Mouse (Mus musculus) kidney, postnatal 10 days (tissue): ENCODE measurements around the gene Mau2.
"Not testable (repeated sequence)": the region's sequence is repeated elsewhere in the genome, so short reads cannot be mapped to it uniquely, and the experiment has no call there.

Experiments used
- DNase-seq: peaks from one replicate; pipeline ENCODE4 v3.0.0; 2021; ENCODE audit warnings: mixed read lengths

The Mau2 gene

GRCm38 (mm10) chr8:70042583-70043455 is at the start of gene Mau2, which contains the start of gene Sugp1:
Gene Mau2, minus strand, starts transcription at chr8:70042734.
Gene Sugp1, plus strand, starts transcription at chr8:70042813.
- DNase-seq, result peak; percentile 98

GRCm38 (mm10) chr8:70089296-70089960 is 46.9 kb upstream of the Mau2 start:
- no peak for DNase-seq

- DNase-seq, result peak; percentile 61
Measured at GRCm38 (mm10) chr8:70087836-70088650, 45.5 kb upstream of the Mau2 start.

GRCm38 (mm10) chr8:70087237-70087636 is 44.7 kb upstream of the Mau2 start:
- no peak for DNase-seq

GRCm38 (mm10) chr8:70086151-70086550 is 43.6 kb upstream of the Mau2 start:
- DNase-seq, result no peak

GRCm38 (mm10) chr8:70084191-70085065 is 41.9 kb upstream of the Mau2 start:
- DNase-seq, result peak; percentile 15

- peak; percentile 67 for DNase-seq
Measured at GRCm38 (mm10) chr8:70083285-70083684, 40.8 kb upstream of the Mau2 start, which contains the start of gene Hapln4. Gene Hapln4, plus strand, starts transcription at chr8:70083457.

- no peak for DNase-seq
Measured at GRCm38 (mm10) chr8:70081976-70082375, 39.4 kb upstream of the Mau2 start.

- no peak for DNase-seq
Measured at GRCm38 (mm10) chr8:70073682-70074081, 31.1 kb upstream of the Mau2 start.

GRCm38 (mm10) chr8:70073120-70073519 is 30.6 kb upstream of the Mau2 start:
- DNase-seq, result no peak

GRCm38 (mm10) chr8:70072441-70073069 is 30.0 kb upstream of the Mau2 start, which contains the start of gene Tm6sf2:
Gene Tm6sf2, plus strand, starts transcription at chr8:70072924.
- DNase-seq, result peak; percentile 69

GRCm38 (mm10) chr8:70071836-70072440 is 29.4 kb upstream of the Mau2 start:
- DNase-seq, result peak; percentile 11

GRCm38 (mm10) chr8:70057721-70058120 is 15.2 kb upstream of the Mau2 start:
- DNase-seq, result no peak

- DNase-seq, result not testable (repeated sequence)
Measured at GRCm38 (mm10) chr8:70050434-70050833, 7.9 kb upstream of the Mau2 start.

- DNase-seq, result no peak
Measured at GRCm38 (mm10) chr8:70049662-70050061, 7.1 kb upstream of the Mau2 start.

GRCm38 (mm10) chr8:70043996-70044395 is 1.5 kb upstream of the Mau2 start:
- no peak for DNase-seq

GRCm38 (mm10) chr8:70041885-70042546 is 518 bp downstream of the Mau2 start:
- no peak for DNase-seq

GRCm38 (mm10) chr8:70037994-70038393 is 4.5 kb downstream of the Mau2 start:
- DNase-seq, result no peak

GRCm38 (mm10) chr8:70030255-70030654 is 12.3 kb downstream of the Mau2 start:
- no peak for DNase-seq

- peak; percentile 21 for DNase-seq
Measured at GRCm38 (mm10) chr8:70026151-70026550, 16.4 kb downstream of the Mau2 start.
